Mouse (Mus musculus) heart, adult 2 months (tissue): Measurements from ENCODE around the gene Pold4.
A peak's percentile ranks its signal among the peaks of the same experiment; 100 is the strongest.

Experiments
- CTCF ChIP-seq: fragments of 200-600 bp; IDR thresholded peaks from 2 replicates; pipeline ENCODE4 v1.8.1; 2022; ENCODE audit warnings: antibody characterized with exemption, mild to moderate bottlenecking, moderate library complexity
- EP300 ChIP-seq: fragments of 200-500 bp; IDR thresholded peaks from 2 replicates; pipeline ENCODE4 v1.6.1; 2011; ENCODE audit warnings: low read depth, low read length, control low read depth; ENCODE audit not compliant: insufficient read depth
- POLR2A ChIP-seq: fragments of 200-500 bp; IDR thresholded peaks from 2 replicates; pipeline ENCODE4 v1.6.1; 2011; ENCODE audit warnings: mild to moderate bottlenecking, low read depth, low read length, control low read depth; ENCODE audit not compliant: insufficient read depth

DNA sequence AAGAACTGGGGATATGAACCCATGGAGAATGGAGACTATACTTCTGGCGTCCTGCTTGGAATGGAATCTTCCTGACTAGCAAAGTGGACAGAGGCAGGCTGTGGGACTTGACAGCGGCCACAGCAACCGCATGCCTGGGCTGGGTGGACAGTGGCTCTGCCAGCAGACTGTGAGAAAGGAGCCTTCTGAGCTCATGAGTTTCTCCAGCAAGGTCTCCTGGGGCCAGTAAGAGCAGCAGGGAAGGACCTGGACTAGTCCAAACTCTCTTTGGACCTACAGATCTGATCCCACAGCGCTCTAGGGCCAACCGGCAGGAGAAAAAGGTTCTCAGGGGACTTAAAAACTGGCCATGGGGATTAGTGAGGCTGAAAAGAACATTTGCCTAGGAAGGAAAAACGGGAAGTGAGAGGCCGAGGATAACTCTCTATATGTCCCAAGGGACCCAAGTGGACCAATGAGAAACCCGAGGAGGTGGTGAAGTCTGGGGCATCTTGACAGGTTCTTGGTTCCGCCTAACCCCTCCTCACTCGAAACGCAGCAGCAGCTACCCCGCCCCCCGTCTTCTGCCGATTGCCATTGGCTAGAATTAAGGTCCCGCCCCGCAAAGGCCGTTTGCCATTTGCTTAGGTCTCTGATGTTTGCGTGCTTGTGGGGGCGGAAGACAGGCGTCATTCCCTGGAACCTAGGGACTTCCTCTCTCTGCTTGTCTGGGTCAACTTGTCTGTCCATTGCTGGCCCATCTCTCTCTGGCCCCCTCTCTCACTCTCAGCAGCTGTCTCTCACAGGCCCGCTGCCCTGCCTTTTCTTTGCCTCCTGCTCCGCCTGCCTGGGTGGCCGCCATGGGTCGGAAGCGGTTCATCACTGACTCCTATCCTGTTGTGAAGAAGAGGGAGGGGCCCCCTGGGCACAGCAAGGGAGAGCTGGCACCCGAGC is at the start of gene Pold4:
- TF ChIP-seq EP300 (no peak), POLR2A (peak; percentile 95), CTCF (no peak)
